Mouse (Mus musculus) induced T-regulatory cell, adult 2 months (primary cell): ENCODE results near the gene Stam2.

ENCODE experiments used
- DNase-seq: peaks from one replicate; pipeline ENCODE4 v3.0.0-alpha.2; 2012; ENCODE audit warnings: low read depth

Stam2 gene

DNA sequence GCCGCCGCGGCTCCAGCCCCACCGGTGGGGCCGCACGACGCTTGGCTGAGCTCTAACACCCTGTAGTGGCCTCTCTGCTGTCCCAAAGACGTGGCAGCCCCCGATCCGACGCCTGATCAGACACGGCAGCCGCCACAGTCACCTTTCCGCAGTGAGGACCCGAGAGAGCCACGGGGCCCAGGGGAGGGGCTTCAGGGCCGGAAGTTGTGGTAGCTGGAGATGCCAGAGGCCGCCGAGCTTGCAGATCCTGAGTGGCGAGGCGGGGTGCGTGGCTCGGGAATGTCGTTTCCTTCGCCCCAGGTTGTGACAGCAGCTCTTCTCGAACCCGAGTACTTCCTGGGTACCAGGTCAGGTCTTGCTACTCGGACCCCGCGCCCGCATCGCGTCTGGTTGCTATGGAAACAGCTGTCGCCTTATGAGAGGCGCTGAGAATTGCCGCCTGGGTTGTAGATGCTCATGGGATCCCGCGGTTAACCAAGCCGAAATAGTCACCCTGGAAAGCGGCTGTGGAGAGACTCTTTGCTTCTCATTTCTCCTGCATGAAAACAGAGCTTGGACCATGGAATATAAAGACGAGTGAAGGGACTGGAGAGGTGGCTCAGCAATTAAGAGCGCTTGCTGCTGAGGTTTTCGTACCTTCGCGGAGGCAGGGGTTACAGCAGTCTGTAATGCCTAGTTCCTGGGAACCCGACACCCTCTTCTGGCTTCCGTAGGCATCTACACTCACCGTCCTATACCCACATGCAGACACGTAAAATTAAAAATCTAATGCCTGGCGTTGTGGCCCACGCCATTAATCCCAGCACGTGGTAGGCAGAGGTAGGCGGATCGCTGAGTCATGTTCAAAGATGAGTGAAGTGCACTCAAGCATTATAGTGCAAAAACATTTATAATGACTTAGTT, at the start of gene Stam2:
Gene Stam2 (minus strand): TSS at position 26 of the 903 bp plus-strand sequence.
- peak; percentile 95 for DNase-seq

DNA sequence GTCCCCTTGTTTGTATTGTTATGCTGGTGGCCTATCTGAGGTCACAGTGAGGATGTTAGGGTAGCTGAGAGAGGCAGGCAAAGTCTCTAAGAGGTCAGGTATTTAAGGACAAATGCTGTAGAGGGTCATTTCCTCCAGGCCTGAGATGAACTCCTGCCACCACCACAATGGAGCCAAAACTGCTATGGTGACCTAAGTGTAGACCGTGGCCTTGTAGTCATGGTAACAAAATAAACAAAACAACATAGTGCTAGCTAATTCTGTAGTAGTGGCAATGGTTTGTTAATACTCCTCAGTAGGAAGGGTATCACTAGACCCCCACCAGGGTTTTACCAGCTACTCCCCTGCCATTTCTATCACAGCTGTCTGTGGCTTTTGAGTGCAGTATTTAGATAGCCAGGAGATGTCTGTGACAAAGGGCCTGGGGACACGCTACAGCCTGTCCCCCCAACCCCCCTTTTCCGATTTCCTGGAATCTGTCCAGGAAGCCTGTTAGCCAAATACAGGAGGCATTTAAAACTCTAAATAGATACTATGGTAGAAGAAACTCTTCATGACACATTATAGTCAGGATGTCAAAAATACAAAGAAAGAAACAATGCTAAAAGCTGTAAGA, 43.1 kb upstream of the Stam2 start:
- DNase-seq: no peak

DNA sequence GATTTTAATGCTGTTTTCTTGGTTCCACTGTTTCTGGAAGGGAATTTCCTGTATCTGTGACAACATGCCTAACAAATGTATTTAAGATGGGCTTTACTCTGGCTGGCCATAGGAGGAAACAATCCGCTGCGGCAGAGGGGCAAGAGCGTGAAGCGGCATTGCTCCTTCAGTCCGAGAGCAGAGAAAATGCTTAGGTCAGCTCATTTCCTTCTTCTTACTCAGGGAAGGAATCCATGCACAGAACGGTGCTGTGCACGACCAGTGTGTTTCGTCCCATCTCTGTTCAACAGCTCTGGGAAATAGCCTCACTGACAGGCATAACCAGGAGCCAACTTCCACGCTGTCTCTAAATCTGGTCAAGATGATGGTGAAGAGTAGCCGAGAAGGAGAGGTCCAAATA, 37.9 kb upstream of the Stam2 start:
- no peak for DNase-seq

DNA sequence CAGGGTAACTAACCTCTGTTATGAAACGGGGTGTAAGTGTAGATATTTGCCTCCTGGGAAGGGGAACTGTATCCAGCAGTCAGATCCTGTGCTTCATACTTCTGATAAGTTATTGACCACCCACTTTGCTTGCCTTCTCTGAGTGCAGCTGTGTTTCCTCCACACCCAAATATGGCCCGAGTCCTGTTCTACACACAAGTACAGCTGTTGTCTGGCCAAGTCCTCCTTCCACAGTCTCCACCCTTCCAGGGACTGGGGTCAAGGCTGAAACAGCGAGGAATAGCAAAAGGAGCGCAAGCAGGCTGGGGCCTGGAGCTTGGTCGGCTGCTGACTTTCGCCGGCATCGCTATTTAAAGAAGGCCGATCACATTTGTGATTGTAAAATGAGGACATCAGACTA, 37.3 kb upstream of the Stam2 start:
- DNase-seq: no peak

DNA sequence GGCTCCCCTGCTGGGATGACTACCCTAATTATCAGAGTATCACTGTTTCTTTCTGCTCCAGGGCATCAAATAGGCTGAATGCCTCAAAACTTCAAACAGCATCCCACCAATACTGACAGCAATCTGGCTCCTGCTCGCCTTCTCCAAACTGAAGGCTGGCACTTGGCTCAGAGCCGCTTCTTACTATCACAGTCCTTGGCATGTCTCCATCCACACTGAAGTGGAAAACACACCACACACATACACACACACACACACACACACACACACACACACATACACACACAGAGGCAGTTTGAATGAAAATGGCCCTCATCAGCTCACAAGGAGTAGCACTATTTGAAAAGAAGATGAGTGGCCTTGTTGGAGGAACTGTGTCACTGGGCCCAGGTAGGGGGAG, 35.8 kb upstream of the Stam2 start:
- DNase-seq: no peak

DNA sequence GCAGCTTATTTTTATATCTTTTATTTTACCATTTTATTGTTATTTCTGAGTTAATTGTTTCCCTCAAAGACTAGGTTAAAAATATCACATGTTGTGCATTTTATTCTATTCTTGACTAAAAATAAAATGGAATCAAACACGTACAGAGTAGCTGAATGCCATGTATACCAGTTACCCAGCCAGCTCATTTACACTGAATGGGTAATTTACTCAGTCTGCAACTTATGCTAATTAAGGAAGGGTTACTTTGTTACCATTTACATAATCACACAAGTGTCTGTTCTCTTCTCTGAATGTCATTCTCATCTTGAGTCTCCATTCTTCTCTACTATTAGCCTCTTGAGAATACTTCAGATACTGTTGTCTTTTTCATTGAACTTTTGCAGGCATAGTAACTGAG, 32.3 kb upstream of the Stam2 start:
- DNase-seq: no peak

DNA sequence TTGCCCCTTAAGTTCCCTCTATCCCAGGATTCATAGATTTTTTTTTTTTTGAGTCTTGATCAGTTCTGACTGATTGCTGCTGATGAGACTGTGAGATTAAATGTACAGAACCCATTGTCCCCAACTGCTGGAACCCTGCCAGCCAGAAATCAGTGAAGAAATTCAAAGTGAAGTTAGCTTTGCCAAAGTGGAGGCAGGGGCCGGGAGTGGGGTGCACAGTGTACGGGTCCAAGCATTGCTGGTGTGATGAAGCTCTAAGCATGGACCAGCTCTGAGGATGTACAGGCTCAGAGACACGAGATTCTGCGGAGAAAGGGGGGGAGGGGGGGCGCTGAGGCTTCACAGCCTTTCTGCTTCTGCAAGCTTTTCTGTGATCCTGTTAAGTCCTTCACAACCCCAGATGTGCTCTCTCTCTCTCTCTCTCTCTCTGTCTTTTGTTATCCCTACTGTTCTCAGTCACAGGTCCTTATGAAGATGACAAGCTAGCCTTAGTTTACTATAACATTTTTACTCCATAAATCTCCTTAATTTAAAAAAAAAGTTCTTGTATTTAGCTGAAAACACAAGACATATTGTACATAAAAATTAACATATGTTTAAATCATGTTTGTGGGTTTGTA, 30.8 kb upstream of the Stam2 start:
- no peak for DNase-seq

DNA sequence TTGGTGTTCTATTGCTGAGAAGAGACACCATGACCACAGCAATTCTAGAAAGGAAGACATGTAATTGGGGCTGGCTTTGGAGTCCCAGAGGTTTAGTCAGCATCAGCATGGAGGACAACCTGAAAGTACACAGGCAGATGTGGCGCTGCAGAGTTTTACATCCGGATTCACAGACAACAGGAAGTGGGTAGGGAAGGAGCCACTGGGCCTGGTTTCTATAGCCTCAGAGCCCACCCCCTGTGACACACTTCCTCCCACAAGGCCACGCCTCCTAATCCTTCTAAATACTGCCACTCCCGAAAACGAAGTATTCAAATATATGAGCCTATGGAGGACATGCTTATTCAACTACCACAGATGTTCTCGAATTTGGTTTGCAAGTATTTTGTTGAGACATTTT, 23.0 kb upstream of the Stam2 start:
- peak; percentile 17 for DNase-seq

DNA sequence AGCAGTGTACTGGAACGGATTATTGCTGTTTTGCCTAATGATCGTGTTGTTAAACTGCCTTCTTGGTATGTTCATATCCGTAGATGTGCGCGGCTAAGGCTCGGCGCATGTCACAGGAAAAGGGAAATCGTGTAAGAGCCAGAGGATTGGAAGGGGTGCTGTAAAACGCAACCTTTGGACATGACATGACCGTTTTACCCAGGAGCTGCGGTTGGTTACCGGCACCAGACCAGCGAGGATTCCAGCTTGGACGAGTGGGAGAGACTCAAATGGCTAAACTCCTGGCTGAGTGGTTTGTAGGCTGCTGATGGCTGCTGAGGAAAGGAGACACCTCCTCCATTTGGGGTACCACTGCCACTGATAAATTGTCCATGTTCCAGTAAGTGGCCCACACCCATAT, 21.8 kb upstream of the Stam2 start:
- DNase-seq: no peak

DNA sequence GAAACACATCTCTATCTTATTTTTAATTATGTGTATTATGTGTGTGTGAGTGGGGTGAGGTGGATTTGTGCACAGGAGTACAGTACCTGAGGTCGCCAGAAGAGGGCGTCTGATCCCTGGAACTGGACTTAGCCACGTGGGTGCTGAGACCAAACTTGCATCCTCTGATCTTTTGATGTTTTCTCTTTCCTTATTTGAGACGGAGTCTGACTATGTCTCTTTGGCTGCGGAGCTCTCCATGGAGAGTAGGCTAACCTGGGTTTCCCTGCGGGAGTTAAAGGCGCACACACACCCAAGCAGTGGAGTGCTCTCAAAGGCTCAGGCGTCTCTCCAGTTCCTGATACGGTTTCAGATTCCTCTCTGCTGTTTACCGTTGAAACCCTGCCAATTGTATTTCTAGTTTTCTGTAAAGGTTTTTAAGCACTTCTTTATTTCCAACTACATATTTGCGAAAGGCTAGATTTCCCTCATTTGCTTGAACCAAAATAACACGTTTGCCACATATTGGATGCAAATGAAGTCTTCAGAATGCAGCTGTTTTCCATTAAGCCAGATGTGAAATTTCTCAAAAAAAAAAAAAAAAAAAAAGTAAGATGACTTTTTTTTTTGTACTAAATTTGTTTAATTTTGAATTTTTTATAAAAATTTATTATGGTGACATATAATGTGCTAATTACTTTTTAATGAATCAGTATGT, 21.1 kb upstream of the Stam2 start:
- peak; percentile 81 for DNase-seq

DNA sequence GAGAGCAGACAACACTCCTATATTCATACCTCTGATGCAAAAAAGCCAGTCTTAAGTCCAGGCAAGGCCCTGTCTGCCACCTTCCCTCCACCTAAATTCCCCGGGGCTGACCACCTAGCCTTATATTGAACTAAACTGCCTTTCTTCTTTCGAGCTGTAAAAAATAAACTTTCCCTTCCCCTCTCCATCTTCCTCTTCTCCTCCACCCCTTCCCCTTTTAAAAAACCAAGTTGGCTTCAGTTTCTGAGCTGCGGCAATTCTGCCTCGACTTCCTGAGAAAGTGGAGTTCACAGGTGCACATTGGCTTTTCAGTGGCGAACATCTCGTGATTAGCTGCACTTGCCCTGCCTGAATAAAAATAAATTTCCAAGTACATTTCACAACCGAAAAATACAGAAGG, 20.4 kb upstream of the Stam2 start:
- no peak for DNase-seq

DNA sequence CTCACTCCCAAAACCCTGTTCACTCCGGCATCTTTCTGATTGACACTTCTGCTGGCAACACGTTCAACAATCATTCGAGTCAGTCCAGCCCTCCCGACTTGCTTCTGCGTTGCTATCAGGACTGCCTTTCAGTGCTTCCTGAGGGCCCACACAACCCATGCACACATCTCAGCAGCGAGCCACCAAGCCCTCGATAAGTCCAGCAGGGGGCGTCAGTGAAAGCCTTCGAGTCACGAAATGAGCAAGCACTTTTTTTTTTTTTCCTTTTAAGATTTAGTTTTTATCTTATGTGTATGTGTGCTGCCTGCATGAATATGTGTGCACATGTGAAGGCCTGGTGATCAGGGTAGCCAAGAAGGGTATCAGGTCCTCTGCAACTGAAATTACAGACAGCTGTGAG, 16.5 kb upstream of the Stam2 start:
- peak; percentile 71 for DNase-seq

DNA sequence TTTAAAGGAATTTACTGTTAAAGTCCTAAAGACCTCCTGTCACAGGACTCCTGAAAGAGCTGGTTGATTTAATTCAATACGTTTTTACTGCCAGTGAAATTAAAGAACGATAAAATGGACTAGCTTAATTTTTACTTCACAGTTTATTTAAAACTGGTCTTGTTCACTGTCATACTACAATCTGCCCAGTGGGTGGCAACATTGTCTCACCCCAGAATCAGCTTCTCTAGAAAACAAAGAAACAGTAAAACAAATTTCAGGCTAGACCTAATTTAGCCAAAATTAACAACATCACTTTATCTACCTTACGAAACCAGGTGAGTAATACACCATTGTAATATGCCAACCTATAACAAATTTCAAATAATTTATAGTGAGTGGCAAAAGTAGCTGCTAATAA, 14.6 kb upstream of the Stam2 start:
- peak; percentile 66 for DNase-seq

DNA sequence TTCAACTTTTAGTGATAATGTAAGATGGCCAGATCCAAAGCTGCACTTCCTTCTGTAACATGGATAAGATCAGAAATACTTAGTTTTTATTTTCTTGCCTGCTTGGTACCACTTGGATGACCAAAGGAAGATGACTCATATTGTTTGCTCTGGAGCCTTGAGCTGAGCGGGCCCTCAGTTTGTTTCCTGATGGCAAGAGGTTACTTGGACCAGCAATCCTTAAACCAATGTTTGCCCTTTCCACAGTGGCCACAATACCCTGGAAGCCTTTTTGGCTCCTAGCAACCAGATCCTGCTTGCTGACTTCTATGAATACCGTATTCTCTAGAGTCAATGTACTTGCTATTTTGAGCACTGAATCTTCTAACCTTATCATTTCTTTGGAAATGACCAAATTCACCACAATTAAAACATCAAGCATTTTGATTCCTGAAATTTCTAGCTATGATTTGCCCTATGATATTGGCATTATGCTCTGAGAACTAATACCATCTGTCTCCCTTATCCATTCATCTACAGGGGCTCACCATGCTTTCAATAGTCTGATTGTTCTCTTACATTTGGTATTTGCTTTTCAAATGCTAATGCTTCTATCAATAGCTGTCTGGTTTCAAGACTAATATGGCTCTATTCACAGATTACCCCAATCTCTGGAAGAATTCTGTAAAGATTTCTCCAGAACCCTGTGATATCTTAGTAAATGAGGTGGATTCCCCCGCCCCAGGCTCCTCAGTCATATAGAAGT, 11.7 kb upstream of the Stam2 start:
- DNase-seq: no peak

DNA sequence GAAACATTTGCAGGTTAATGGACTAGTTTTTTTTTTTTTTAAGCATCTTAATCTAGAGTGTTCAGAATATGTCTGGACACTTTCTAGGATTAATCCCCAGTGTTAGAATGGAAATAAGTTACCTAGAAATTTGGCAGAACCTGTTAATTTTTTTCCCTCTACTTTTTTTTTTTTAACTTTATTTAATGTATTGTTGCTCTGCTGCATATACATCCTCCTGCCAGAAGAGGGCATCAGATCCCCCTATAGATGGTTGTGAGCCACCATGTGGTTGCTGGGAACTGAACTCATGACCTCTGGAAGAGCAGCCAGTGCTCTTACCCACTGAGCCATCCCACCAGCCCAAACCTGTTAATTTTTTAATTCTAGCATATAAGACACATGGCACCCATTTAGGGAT, 2.0 kb upstream of the Stam2 start:
- DNase-seq: no peak

DNA sequence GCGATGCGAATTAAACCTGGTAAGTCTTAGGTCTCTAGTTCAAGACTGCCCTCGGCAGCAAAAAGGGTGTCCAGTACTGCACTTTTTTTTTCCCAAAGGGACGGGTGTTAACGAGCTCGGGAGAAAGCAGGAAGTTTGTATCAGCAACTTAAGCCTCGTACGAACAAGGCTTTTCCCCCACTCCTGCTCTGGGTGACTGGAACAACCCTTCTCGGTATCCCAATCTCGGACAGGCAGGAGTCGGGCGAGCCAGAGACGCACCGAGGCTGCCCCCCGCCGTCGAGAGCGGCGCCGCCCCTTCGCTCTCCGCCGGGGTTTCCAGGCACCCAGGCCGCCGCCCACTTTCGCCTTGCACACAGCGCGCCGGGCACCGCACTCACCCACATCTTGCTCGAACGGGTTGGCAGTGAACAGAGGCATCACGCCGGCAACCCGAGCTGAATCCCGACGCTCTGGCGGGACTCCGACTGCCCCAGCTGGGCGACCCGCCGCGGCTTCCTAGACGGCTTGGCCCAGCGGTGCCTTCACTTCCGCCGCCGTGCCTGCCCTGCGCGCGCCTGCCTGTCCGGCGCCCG, 313 bp downstream of the Stam2 start:
- DNase-seq: no peak

DNA sequence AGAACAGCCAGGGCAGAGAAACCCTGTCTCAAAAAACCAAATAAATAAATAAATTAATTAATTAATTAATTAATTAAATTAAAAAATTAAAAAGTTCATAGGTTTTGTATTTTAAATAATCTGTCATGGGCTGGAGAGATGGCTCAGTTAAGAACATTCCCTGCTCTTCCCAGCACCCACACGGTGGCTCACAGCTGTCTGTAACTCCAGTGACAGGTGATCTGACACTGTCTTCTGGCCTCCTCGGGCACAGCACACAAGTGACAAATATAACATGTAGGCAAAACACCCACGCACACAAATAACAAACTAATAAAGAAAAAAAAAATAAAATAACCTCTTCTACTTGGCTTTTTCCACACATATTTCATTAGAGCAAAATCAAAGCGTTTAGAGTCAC, 1.5 kb downstream of the Stam2 start:
- DNase-seq: no peak

DNA sequence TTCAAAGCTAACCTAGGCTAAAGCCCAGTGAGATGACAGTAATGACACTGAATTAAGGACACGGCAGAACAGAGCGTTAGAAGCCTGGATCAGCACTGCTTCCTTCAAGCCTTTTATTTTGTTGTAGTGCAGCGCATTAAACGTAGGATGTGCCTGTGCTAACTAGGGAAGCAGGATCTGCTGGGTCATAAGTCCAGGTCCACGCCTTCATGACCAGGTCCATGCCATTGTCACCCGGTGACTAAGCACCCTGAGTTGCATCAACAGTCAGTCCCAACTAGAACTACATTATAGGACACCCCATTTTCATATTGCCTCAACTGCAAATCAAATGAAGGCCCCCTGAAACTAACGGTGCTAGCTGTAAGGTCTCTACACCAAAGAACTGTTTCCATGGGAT, 7.6 kb downstream of the Stam2 start:
- no peak for DNase-seq

DNA sequence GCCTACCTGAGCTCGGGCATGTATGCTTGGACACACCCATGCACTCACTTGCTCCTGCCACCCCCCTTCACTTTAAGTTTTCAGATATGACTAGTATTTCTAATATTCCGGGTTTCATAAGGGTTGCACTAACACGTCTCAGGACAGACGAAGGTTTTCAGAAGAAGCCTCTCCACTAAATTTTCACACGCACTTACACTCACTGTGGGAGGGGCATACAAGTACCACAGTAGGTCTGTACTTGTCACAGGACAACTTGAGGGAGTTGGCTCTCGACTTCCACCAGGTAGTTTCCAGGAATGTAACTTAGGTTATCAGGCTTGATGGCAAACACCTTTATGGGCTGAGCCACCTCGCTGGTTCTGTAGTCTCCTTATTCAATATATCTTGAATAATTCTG, 8.4 kb downstream of the Stam2 start:
- DNase-seq: no peak

DNA sequence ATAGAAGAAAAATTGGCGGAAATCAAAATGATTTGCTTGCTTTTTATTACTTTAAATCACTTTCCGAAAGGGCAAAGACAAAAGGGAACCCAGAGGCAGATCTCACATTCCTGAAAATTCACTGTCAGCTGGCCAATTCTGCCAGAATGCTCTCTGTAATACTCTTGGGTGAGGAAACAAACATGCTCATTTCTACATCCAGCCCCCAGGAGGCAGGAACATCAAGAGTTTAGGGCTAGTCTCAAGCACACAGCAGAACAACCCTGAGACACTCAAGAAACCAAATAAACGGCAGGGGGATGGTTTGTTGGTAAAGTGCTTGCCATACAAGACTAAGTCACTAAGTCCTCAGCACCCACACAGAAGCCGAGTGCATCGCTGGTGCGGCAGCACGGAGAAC, 9.5 kb downstream of the Stam2 start:
- peak; percentile 53 for DNase-seq

DNA sequence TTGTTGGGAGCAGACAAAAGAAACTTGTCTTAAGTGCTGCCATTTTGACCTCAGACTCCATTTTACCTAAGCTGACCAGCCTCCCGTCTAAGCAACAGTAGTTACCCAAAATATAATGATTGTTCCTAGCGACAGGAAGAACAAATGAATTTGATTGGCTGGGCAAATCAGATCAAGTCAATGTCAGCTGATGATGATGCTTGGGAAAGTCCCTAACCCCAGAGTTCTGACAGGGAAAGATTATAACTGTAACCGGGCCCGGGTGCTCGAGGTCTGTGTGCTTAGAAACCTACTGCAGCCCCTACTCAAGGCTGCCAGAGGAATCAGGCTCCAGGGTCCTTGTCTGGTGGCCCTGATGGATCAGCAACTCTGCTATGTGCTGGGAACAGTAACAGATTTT, 10.1 kb downstream of the Stam2 start:
- peak; percentile 88 for DNase-seq

DNA sequence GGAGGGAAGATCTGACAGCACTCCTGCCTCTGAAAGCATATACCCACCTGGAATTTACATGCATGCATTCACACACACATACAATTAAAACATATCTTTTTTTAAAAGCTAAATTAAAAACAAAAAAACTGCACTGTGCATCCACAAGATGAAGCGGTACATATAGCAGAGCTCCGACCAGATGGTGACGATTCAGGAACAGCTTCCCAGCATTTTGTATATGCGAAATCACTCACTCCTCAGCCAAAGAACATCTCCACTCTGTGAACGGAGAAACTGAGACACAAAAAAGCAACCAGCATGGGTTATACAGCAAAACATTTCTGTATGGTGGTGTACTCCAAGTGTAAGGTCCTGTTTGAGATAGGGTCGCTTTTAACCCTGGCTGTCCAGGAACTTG, 11.2 kb downstream of the Stam2 start:
- DNase-seq: no peak
